Mouse (Mus musculus): ENCODE measurements around the gene Rcor1.

Rcor1 gene

DNA sequence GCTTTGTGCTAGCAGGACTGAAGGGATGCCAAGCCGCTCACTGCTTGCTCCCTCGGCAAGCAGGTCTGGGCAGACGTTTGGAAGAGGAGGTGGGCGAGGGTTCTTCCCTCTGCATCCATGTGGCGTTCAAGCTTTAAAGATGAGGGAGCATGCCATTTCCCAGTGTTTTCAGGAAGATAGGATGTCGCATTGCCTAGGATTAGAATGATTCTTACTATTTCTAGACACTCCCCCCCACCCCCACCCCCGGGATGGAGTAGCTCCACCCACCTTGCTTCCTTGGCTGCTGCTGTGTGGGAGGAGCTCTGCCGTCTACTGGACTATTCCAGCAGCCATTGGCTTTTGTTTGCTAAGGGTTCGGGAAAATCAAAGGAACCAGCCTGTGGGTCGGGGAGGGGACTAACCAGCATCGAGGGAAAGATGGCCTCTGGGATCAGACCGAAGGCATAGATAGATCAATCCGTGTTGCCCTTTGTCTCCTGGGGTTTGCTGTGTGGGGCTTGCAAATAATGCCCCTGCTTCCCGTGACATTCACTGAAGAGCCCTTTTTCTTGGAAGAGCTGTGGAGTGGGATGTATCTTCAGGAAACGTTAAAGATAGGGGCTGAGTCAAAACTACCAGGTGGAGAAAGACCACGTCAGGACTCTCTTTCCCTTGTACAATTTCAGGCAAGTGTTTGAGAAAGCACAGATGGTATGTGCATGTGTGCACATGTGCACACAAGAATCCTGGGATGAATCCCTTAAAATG is 123.3 kb downstream of the Rcor1 start:
- peak; percentile 59 to 74 for DNase-seq (ENCODE audit: low spot score in 2 of 2)

DNA sequence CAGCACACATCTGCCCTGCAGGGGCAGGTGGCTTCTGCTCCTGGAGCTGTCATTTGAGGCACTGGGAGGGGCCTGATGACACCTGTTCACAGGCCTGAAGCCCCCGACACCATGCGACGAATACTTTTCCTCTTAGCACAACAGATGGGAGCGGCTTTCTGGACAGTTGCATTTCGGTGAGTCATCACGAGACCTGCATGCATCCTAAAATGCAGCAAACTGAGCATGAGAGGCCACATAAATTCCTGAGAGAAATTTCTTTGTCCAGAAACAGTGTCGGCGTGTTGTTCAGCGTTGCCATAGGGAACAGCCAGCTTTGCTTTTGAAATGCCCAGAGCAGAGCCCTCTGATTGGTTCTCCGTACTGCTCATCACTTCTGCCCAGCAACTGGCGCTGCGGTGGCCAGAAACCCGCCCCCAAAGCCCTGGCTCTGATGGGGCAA is 125.2 kb downstream of the Rcor1 start:
- peak; percentile 88 to 93 for DNase-seq (ENCODE audit: low spot score in 2 of 2)

DNA sequence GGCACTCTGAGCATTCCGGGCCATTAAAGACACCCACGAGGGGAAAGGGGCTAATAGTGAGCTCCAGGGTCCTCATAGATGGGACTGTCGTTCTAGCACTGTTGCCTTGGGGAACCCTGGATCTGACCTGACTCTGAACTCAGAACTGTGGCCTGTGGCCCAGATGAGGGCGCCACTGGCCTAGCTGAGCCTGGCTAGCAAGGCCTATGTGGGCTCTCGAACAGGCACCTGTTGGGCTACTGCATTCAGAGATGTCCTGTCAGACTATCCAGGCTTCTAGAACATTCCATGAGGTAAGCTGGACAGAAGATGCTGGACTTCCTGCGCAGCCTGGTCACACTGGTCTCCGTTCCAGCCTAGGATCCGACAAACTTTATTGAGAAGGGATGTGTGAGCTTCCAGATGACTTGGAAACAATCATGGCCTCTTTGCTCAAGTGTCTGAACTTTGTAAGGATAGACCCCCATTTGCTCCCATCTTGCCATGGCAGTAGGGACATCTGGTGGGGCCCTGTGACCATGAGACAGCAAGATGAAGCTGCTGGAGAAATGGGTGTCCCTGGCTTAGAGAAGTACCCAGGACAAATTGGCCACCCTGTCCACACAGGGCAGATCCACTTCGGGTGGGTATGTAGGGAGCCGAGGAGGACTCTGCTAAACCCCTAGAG is 126.1 kb downstream of the Rcor1 start:
- no peak for DNase-seq (ENCODE audit: low spot score in 2 of 2)
